Mouse (Mus musculus) v-Abl transformed pro-B cells (cell line): ENCODE data around the gene Fndc7.
"Not testable (repeated sequence)": the region's sequence is repeated elsewhere in the genome, so short reads cannot be mapped to it uniquely, and the experiment has no call there.

ENCODE experiments used
- in situ Hi-C, 2 experiments: fragments of 400-800 bp; cut with MboI; formaldehyde crosslinking; loops; one replicate each; pipeline ENCODE4 v1.15.1; 2025; ENCODE audit not compliant: unreplicated experiment in 2 of 2

The Fndc7 gene

DNA sequence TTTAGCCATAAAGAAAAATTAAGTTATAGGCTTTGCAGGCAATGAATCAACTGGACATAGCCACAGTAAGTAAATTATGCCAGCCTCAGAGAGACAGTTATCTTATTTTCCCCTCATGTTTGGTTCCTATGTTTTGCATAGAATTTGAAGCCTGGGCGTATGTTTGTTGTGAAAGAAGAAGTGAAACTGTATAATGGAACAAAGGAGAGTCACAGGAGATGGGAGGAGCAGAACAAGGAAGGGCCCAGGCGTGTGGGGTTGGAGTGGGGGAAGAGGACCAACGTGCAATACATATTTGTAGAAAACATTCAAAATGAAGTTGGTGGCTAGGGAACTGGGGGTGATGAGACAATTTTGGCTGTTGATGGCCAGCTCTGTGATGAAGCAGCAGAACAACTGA is 10.3 kb upstream of the Fndc7 start:
- in situ Hi-C loops: loop anchor here (5.0 to 25.0 kb wide), 6 partner anchors 58 to 455 kb away; partner anchors contain the start of genes Clcc1 (in 1 of the 2), Fam102b (in 1 of the 2), Sars (in 1 of the 2) and Stxbp3 (in 1 of the 2)

DNA sequence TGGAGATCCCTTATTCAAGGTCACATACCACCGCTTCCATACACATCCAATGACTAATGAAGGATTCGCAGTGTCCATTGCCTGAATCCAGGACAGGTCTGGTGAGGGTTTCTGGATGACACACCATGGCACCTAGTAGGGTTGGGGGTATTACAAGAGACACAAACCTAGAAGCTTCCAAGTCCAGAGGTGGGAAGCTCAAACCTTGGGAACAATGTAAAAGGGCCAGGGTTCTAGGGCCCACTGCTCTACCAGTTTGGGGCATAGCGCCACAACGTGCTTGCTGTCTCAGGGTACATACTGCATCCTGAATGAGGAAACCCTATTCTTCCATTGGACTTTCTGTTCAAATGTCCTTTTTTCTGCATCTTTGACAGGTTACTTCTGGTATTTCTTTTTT is 8.8 kb upstream of the Fndc7 start:
- in situ Hi-C loops: no loop called here

DNA sequence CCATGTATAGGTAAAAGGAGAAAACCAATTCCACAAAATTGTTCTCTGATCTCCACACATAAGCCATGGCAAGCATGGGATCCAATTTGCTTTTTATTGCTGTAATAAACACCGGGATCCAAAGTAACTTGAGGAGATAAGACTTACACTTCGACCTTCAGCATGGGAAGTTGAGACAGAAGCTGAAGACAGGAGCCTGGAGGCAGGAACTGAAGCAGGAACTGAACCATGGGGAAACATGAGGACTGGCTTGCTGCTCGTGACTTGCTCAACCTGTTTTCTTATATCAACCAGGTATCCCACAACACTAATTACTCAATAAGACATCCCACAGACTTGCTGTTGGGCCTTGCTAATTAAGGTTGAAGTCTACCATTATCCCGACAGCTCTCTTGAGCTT is 3.1 kb upstream of the Fndc7 start:
- in situ Hi-C loops: no loop called here

DNA sequence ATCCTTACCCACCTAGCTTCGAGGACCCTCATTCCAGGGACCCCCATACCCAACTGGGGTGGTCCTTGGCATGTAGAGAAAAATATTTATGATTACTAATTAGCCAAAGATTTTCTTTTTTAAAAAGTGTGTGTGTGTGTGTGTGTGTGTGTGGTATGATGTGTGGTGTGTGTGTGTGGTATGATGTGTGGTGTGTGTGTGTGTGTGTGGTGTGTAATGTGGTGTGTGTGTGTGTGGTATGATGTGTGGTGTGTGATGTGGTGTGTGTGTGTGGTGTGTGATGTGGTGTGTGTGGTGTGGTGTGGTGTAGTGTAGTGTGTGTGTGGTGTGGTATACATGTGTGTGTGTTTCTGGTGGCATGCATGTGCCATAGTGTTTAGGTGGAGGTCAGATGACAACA is 2.3 kb upstream of the Fndc7 start:
- in situ Hi-C loops: no loop called here

DNA sequence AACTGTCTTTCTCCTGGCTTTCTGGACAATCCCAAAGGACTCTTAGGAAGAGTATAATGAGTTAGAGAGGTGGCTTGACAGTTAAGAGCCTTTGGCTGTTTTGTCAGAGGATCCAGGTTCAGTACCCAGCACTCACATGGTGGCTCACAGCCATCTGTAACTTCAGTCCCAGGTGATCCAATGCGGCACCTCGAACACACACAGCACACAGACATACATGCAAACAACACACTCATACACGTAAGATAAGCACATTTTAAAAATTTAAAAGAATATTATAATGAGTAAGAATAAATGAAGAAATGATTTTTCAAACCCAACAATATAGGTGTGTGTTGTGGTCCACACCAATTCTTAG is 2.2 kb downstream of the Fndc7 start:
- in situ Hi-C loops: loop anchor here in 1 of 2 experiments (5.0 kb wide), 1 partner anchor 40 kb away; no protein-coding TSS in a partner anchor

DNA sequence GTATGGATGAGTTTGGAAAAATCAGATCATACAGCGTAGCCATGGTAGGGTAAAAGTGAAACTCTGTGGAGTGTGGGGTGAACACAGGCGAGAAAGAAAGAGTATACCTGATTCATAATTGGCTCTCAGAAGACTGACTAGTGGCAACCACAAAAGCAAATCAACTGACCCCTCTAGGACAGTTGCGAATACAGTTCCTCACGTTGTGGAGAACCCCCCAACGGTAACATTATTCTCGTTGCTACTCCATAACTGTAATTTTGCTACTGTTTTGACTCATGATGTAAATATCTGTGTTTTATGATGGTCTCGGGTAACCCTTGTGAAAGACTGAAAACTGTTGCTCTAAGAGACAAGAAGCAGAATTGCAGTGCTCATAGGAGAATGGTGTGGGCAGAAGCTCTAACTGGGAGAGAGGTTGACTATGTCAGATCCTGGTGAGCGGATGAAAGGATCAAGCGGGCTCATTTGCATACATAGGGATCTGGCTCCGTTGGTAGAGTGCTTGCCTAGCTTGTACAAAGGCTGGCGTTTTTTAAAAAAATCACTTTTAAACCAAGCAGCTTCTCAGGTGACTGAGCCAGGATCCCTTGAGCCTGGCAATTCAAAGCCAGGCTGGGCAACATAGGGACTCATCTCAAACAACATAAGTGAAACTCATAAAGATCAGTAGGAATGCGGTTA is 2.7 kb downstream of the Fndc7 start:
- in situ Hi-C loops: loop anchor here in 1 of 2 experiments (5.0 kb wide), 1 partner anchor 40 kb away; no protein-coding TSS in a partner anchor

DNA sequence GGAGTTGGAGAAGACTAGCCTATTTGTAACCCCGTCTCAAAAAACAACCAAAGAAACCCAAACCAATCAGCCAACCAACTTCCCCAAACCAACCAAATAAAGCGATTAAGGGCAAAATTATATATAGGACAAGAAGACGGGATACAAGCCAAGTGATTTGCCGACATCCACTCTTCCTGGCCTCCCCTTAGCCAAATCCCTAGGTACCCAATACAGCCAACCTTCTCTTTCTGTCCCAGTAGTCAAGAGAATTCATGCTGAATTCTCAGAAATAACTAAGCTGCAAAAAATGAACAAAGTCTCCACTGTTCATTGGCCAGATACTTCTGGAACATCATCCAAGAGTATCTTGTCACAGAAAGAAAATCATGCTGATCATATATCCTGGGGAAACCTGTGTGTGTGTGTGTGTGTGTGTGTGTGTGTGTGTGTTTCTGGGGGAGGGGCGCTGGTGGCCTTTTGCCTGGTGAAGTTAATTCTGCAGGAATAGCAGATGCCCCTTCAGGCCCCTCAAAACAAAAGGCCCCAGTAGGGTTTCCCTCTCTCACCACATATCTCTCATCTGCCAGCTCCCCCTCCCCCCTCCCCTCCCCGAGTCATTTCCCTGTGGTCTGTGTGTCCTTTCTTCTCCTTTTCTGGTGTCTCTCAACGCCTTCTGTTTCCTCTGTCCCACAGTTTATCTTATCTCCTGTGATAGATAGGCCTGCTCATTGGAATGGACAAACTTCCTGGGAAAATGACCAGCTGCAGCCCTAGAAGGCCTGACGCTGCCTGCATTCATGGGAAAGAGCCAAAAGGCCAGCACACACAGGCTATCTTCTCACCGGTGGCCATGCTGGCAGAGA is 3.9 kb downstream of the Fndc7 start:
- in situ Hi-C loops: loop anchor here in 1 of 2 experiments (5.0 kb wide), 1 partner anchor 39 kb away; no protein-coding TSS in a partner anchor

DNA sequence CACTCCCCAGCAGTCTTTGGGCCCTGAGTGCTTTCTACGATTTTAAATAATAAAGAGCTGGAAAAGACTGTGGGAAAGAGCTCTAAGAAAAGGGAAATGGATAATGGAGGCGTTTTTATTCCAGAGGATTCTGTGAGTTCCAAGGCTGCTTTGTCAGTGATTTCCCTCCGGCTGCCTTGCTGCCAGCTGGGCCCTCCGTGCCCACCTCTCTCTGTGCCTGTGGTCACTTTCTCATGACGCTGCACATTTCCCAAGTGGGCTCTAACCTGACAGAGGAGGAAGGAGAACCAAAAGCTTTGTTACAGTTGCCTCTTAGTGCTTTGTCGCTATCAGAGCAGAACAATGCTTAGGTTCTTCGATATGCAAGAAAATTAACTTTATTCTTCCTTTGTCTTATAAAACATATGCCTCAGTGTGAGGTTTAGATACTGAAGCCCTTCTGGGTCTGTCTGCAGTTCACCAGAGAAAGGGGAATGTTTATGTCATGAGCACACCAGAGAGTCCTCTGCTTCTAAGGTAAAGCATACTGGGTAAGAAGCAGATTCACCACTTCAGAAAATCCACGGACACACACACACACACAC is 5.0 kb downstream of the Fndc7 start:
- in situ Hi-C loops: loop anchor here in 1 of 2 experiments (5.0 kb wide), 1 partner anchor 37 kb away; no protein-coding TSS in a partner anchor

DNA sequence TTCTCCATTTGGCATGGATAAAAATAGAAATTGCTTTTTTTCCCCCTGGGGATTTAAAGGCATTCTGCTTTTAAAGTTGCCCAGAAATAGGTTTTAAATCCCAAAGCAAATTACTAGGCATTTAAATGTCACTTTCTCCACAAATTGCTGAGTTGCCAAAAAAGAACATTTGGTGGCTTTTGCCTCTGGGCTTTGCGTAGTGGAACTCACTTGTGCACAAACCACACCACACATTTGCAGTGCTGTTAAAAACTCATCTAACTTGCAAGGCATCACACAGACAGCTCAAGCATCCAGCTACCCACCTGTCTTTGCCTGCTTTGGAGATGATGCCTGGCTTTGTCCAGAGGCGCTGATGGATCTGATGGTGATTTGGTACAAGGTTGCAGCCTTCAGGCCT is 6.7 kb downstream of the Fndc7 start:
- in situ Hi-C loops: no loop called here

DNA sequence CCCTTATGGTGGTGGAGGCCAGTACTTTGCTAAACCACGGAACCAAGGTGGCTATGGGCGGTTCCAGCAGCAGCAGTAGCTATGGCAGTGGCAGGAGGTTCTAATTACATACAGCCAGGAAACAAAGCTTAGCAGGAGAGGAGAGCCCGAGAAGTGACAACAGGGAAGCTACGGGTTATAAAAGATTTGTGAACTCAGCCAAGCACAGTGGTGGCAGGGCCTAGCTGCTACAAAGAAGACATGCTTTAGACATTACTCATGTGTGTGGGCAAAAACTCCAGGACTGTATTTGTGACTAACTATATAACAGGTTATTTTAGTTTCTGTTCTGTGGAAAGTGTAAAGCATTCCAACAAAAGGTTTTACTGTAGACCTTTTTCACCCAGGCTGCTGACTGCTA is 7.9 kb downstream of the Fndc7 start:
- in situ Hi-C loops: not testable (repeated sequence)

DNA sequence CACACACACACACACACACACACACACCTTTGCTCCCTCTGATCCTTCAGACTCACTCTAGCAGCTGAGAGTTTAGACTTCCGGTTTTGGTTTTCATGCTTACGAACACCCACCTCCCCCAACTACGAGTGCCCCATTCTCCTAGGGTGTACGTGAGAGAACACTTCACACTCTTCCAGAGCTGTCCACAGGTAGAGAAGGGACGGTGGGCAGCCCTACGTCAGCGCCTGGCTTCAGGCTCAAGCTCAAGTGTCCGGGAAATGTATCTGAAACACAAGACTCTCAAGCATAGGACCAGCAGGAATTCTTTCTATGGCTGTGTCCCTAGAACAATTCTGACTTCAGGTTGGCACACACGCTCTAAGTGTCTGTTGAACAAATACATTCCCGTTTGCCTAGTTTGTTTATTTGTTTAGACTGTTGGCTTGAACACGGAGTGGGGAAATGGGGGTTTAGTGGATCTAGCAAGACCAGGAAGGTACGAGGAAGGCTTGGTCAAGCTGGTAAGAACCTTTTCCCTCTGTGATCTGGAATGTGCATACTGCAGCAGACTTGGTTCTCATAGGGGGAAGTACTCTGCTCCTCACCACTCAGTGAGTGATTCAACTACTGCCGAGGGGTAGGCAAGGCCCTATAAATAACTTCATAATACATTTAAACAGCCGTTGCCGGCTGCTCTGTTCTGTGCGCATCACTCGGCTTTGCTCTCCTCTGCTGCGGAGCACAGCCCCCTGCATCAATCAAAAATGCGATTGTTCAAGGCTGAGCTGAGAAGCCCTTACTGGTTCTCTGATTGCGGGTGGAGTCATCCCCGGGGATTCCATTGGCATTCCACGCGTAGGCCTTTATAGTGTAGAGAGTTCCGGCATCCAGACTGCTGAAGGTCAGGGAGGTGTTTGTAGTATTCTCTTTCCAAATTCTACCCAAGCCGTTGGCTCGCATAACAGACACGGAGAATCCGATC is 9.0 kb downstream of the Fndc7 start:
- in situ Hi-C loops: no loop called here

DNA sequence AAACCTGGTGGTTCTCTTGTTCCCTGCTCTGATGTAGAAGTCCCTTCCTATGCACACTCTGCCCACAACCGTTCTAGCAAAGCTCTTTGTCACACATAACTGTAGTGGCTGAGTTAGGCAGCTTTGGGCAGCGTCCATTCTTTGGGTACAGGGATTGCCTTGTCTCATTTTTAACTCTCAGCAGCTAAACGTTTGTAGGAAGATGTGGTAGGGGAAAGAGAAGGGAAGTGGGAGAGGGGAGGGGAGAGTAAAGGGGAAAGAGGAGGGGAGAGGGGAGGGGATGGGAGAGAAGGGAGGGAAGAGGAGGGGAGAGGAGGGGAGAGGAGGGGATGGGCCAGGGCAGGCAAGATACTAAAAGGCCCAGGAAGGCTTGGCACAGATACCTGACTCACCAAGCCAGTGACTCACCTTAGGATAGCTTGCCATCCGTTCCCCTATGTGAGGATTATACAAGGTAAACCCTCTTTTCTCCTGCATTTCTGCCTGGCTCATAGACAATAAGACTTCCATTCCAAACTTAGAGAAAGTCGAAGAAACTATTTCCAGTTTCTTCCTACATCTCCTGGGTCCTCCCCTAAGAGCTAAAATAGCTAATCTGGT is 9.9 kb downstream of the Fndc7 start:
- in situ Hi-C loops: no loop called here

DNA sequence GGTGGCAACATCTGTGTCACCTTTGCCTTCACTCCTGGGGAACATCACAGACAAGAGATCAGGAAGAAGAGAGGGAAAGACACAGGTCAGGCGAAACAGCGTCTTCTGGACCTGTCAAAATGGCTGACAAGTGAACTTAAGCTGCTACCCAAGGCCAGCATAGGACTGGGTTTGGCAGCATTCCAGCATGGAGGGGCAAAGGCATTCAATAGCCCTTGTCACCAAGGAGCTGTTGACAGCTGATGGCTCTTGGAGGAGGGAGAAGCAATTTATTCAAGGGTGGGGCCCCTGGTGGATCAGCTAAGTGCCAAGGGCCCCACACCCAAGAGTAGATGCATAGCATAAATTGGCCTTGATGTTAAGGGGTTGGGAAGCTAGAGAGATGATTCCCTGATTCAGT is 10.7 kb downstream of the Fndc7 start:
- in situ Hi-C loops: no loop called here

DNA sequence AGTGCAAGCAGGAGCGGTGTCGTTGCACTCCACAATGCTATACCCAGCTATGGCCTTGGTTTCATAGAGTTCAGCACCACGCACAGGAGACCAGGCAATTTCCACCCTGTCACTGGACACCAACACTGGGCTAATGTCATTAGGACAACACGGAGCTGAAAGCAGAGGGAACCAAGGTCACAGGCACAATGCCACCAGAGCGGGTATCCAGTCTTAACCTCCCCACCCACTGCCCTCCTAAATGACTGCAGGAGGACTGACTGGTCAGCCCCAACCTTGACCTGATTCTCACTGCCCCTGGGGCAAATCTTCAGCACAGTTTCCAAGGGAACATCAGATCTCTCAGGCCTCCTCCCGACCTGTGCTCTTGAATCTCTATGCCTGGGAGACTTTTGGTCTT is 19.2 kb downstream of the Fndc7 start:
- in situ Hi-C loops: no loop called here

DNA sequence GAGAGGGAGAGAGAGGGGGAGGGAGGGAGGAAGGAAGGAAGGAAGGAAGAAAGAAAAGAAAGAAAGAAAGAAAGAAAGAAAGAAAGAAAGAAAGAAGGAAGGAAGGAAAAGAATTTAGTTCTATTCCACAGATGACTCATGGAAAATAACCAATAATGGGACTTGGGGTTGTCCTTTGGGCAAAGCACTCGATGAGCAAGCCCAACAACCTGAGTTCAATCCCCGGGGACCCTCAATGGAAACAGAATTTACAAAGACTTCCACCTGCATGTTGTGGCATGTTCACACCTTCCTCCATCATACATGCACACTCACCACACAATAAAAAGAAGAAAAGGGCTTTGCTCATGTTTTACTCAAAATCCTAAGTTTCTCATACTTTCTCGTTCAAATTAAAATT is 22.4 kb downstream of the Fndc7 start:
- in situ Hi-C loops: no loop called here

DNA sequence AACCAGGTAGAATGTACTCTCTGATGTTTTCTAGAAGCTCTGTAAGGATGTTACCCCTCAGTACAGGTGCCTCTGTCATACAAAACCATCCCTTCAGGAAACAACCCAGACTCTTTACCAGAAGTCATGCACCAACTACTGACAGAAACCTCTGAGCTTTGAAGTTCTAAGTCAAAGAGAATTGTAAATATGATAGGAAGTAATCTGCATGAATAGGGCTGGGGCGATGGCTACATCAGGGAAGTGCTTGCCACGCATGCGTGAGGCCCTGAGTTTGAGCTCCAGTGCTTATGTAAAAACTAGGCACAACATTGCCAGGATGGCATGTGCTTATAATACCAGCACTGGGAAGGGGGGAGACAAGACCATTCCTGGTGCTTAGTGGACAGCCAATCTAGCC is 24.1 kb downstream of the Fndc7 start:
- in situ Hi-C loops: no loop called here

DNA sequence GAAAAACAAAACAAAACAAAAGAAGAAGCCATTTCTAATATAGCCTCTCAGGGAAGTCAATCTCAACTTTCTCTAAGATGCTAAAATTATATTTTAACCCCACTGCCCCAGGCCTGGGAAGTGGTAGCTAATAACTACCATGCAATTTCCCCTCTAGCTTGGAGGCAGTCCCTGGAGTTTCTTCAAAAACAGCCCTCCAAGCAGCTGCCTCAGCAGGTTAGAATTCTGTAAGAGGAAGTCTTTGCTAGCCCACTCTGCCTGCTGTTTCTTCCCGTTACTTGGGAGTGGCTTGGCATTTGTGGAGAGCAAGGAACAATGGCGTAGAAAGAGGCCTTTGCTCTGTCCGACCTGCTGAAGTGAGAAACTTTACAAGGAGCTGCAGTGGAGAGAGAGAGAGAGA is 24.7 kb downstream of the Fndc7 start:
- in situ Hi-C loops: no loop called here

DNA sequence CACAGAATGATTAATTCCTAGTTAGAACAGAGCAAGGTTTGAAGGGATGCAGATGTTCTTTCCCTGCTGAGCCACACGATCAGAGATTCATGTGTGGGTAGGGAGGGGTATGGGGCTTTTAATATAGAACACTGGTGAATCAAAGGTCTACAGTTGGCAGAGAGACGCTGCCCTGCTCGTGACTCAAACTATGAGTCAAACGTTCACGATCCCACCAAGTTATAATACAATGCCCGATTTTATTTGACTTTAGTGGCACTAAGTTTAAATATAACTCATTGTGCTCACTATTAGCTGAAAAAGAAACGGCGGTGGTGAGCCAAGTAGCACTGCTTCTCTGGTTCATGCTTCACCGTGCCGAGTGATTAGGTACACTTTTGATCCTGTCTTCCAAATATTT is 26.7 kb downstream of the Fndc7 start:
- in situ Hi-C loops: no loop called here

DNA sequence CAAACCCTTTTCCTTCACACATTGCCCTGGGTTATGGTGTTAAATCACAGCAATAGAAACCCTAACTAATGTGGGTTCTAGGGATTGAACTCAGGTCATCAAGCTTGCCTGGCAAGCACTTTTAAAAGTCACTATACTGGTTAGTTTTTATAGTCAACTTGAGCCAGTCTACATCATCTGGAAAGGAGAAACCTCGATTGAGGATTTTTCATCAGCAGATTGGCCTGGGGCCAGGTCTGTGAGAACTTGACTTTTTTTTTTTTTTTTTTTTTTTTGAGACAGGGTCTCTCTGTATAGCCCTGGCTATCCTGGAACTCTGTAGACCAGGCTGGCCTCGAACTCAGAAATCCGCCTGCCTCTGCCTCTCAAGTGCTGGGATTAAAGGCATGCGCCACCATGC is 27.5 kb downstream of the Fndc7 start:
- in situ Hi-C loops: not testable (repeated sequence)

DNA sequence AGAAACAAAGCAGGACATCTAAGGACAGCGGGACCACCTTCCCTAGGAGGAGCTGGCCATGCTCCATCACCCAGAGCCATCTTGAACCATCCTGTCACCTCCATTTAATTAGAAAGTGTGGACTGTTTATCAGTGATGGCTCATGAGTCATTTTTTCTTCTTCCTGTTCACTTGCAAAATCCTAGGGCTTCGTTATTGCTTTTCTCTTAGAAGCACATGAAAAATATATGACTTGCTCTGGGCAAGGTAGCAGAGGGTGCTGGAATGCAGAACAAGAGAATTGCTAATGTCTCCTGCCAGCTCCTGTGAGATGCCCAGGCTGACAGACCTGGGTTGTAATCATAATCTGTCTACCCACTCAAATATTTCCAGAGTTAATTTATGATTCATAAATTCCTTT is 29.0 kb downstream of the Fndc7 start:
- in situ Hi-C loops: no loop called here
